Comparison of ENCODE assay signal across 8 mouse cellular contexts in the genomic region with DNA sequence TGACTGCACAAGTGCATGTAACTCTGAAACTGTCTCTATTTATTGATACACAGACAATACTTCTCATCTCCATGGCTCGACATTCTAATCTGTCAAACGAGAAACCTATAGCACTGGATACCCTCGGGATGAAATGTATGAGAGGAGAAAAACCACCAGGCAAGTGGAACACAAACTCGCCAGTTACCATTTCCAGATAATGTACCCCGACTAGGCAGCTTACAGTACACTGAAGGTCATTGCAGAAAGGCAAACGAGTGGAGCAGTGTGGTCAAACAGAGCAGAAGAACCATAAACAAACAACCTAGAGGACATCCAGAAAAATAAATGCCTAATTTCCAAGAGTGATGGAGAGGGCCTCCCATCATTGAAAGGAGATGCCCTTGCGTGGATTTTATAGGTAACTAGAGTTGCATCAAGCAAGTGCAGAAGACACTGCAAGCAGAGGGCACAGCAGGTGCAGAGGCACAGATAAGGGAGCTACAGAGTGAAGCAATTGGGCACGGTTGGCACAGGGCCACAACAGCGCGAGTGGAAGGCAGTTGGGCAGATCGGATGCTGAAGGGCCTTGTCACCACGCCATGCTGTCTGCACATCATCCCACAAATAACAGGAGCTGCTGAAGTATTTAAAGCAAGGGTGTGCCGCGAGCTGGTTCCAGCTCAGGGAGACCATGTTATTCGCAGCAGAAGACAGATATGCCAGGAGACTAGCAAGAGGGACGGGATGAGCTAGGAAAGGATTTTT.
DNase-seq lines count a peak whose midpoint lies in the region; ATAC-seq and TF ChIP-seq lines count a peak whose summit lies in the region.

No protein-coding gene starts in this region.

- peak; percentile 87 to 89 for TF ChIP-seq EP300 in MEL (IDR thresholded peaks at IDR 0.05; ENCODE audit: low read depth in 1 of 2, low read length in 2 of 2)

- H3K27ac ChIP-seq in embryonic facial prominence, embryonic 14.5 days (replicated peaks; ENCODE audit: low read depth, low read length): no peak overlapping the region
- no peak overlapping the region for H3K27ac ChIP-seq in embryonic facial prominence, embryonic 10.5 days (replicated peaks)
- H3K27ac ChIP-seq in MEL (ENCODE audit: control insufficient read depth, low read depth, low read length): no peak overlapping the region
- H3K27ac ChIP-seq in heart, embryonic 13.5 days (replicated peaks): peak overlapping the region; percentile 57
- no peak overlapping the region for H3K27ac ChIP-seq in neural tube, embryonic 15.5 days (replicated peaks)

- H3K9me3 ChIP-seq in embryonic facial prominence, embryonic 14.5 days (ENCODE audit: control insufficient read depth, low read length): no peaks in the 10 kb centered on the region
- H3K9me3 ChIP-seq in embryonic facial prominence, embryonic 10.5 days: no peaks in the 10 kb centered on the region
- H3K9me3 ChIP-seq in MEL (replicated peaks; ENCODE audit: insufficient read depth, low read length): no peaks in the 10 kb centered on the region
- no peaks in the 10 kb centered on the region for H3K9me3 ChIP-seq in heart, embryonic 13.5 days
- H3K9me3 ChIP-seq in neural tube, embryonic 15.5 days (replicated peaks): no peaks in the 10 kb centered on the region

- no peaks in the 10 kb centered on the region for H3K79me2 ChIP-seq in MEL (ENCODE audit: control insufficient read depth, insufficient read depth, low read length, poor library complexity)

- intact Hi-C loops in left cerebral cortex, postnatal 36 days (cut with DNase I): no loop called here

- TF ChIP-seq POLR2A in MEL (IDR thresholded peaks at IDR 0.05; ENCODE audit: control insufficient read depth in 1 of 2, insufficient read depth in 1 of 2, low read depth in 1 of 2, low read length in 2 of 2, poor library complexity in 1 of 2): no peak

- no peak overlapping the region for H3K9ac ChIP-seq in embryonic facial prominence, embryonic 14.5 days (ENCODE audit: low read depth, low read length)
- H3K9ac ChIP-seq in MEL (ENCODE audit: control insufficient read depth, low read depth, low read length, poor library complexity, severe bottlenecking): no peak overlapping the region
- no peak overlapping the region for H3K9ac ChIP-seq in heart, embryonic 13.5 days
- H3K9ac ChIP-seq in neural tube, embryonic 15.5 days (replicated peaks): no peak overlapping the region

- no peak overlapping the region for H3K4me2 ChIP-seq in embryonic facial prominence, embryonic 14.5 days (ENCODE audit: low read depth, low read length)
- peak overlapping the region; percentile 24 for H3K4me2 ChIP-seq in heart, embryonic 13.5 days
- H3K4me2 ChIP-seq in neural tube, embryonic 15.5 days: no peak overlapping the region

- TF ChIP-seq RAD21 in MEL (IDR thresholded peaks at IDR 0.05; ENCODE audit: low read depth, low read length): no peak

- TF ChIP-seq CTCF in MEL (IDR thresholded peaks at IDR 0.05 in 2 of 3, conservative IDR thresholded peaks at IDR 0.05 in 1 of 3; ENCODE audit: control insufficient read depth in 1 of 3, insufficient read depth in 1 of 3, low read depth in 2 of 3, low read length in 3 of 3, poor library complexity in 1 of 3, severe bottlenecking in 1 of 3): no peak

- peak; percentile 39 for DNase-seq in embryonic facial prominence, embryonic 14.5 days (ENCODE audit: low spot score)
- DNase-seq in embryonic facial prominence, embryonic 10.5 days (ENCODE audit: low spot score): no peak
- peak; percentile 78 for DNase-seq in MEL (ENCODE audit: low read depth, low spot score)
- peak; percentile 61 to 76 for DNase-seq in cerebellum, postnatal 25 days
- peak; percentile 61 to 77 for DNase-seq in left cerebral cortex, postnatal 36 days (ENCODE audit: low spot score in 2 of 2)
- DNase-seq in splenic B cell, adult 2 months (ENCODE audit: low read depth, low spot score): peak; percentile 16

- peaks cover 21% of the 10 kb centered on the region for H3K4me1 ChIP-seq in embryonic facial prominence, embryonic 14.5 days (ENCODE audit: control insufficient read depth, insufficient read depth, low read length)
- peaks cover 12% of the 10 kb centered on the region; the same call in 1 of the 2 replicates for H3K4me1 ChIP-seq in embryonic facial prominence, embryonic 10.5 days
- peaks cover 4 to 16% of the 10 kb centered on the region in 2 experiments for H3K4me1 ChIP-seq in MEL (ENCODE audit: control insufficient read depth in 1 of 2, insufficient read depth in 2 of 2, low read length in 2 of 2)
- H3K4me1 ChIP-seq in heart, embryonic 13.5 days: peaks cover 46% of the 10 kb centered on the region
- peaks cover 10% of the 10 kb centered on the region; the same call in 1 of the 2 replicates for H3K4me1 ChIP-seq in neural tube, embryonic 15.5 days

- no peaks in the 10 kb centered on the region for H3K36me3 ChIP-seq in embryonic facial prominence, embryonic 14.5 days (ENCODE audit: control insufficient read depth, insufficient read depth, low read length)
- no peaks in the 10 kb centered on the region for H3K36me3 ChIP-seq in embryonic facial prominence, embryonic 10.5 days (replicated peaks)
- H3K36me3 ChIP-seq in MEL (ENCODE audit: control insufficient read depth in 1 of 2, insufficient read depth in 2 of 2, low read length in 2 of 2): peaks cover 0 to 3% of the 10 kb centered on the region in 2 experiments; a peak in 2 of 4 replicates
- no peaks in the 10 kb centered on the region for H3K36me3 ChIP-seq in heart, embryonic 13.5 days
- no peaks in the 10 kb centered on the region for H3K36me3 ChIP-seq in splenic B cell, adult 2 months (ENCODE audit: control insufficient read depth, insufficient read depth, low read length, poor library complexity, severe bottlenecking)
- H3K36me3 ChIP-seq in neural tube, embryonic 15.5 days: no peaks in the 10 kb centered on the region

- ATAC-seq in embryonic facial prominence, embryonic 14.5 days (ENCODE audit: low read depth): no peak
- ATAC-seq in heart, embryonic 13.5 days (ENCODE audit: extremely low read depth, insufficient number of reproducible peaks, low FRiP score, low TSS enrichment): no peak; the same call in 1 of the 2 replicates
- ATAC-seq in neural tube, embryonic 15.5 days (ENCODE audit: low FRiP score): no peak

- no peak overlapping the region for H3K4me3 ChIP-seq in embryonic facial prominence, embryonic 14.5 days (ENCODE audit: low read depth, low read length)
- H3K4me3 ChIP-seq in embryonic facial prominence, embryonic 10.5 days: no peak overlapping the region
- H3K4me3 ChIP-seq in MEL (ENCODE audit: control insufficient read depth in 1 of 2, insufficient read depth in 1 of 2, low read depth in 2 of 2, low read length in 2 of 2): peak overlapping the region; percentile 18 to 34; a peak in 2 of 4 replicates
- H3K4me3 ChIP-seq in heart, embryonic 13.5 days: no peak overlapping the region
- no peak overlapping the region for H3K4me3 ChIP-seq in neural tube, embryonic 15.5 days (replicated peaks)

- H3K27me3 ChIP-seq in embryonic facial prominence, embryonic 14.5 days (replicated peaks; ENCODE audit: control insufficient read depth, insufficient read depth, low read length): no peaks in the 10 kb centered on the region
- no peaks in the 10 kb centered on the region for H3K27me3 ChIP-seq in embryonic facial prominence, embryonic 10.5 days (replicated peaks; ENCODE audit: low read depth, poor library complexity, severe bottlenecking)
- H3K27me3 ChIP-seq in MEL (ENCODE audit: control insufficient read depth in 1 of 2, insufficient read depth in 2 of 2, low read length in 2 of 2): no peaks in the 10 kb centered on the region
- H3K27me3 ChIP-seq in heart, embryonic 13.5 days (replicated peaks): peaks cover 15% of the 10 kb centered on the region; the same call in 1 of the 2 replicates
- H3K27me3 ChIP-seq in splenic B cell, adult 2 months (ENCODE audit: control insufficient read depth, insufficient read depth, low read length, poor library complexity, severe bottlenecking): no peaks in the 10 kb centered on the region
- H3K27me3 ChIP-seq in neural tube, embryonic 15.5 days (replicated peaks): no peaks in the 10 kb centered on the region

- WGBS in embryonic facial prominence, embryonic 14.5 days: 73% methylated on average over 16 of the region's 16 CpGs
- 92% methylated on average over 16 of the region's 16 CpGs for WGBS in embryonic facial prominence, embryonic 10.5 days
- 40% methylated on average over 16 of the region's 16 CpGs for WGBS in heart, embryonic 13.5 days
- whole genome bisulfite sequencing in neural tube, embryonic 15.5 days: 67% methylated on average over 16 of the region's 16 CpGs

TF ChIP-seq in MEL, 35 proteins besides CTCF, POLR2A, EP300 and RAD21:
- TF ChIP-seq ZMIZ1 (IDR thresholded peaks at IDR 0.05; ENCODE audit: low read depth, low read length) (no peak), CHD1 (IDR thresholded peaks at IDR 0.05; ENCODE audit: low read depth, low read length) (no peak), TCF12 (IDR thresholded peaks at IDR 0.05; ENCODE audit: low read depth, low read length) (peak; percentile 89), RCOR1 (IDR thresholded peaks at IDR 0.05; ENCODE audit: low read depth, low read length) (peak; percentile 73), GATA1 (IDR thresholded peaks at IDR 0.05; ENCODE audit: low read depth, low read length) (peak; percentile 88), SIN3A (IDR thresholded peaks at IDR 0.05; ENCODE audit: low read length) (0 out of 2 replicates have a peak, but pooled peaks have one; percentile 25), ETS1 (IDR thresholded peaks at IDR 0.05; ENCODE audit: low read depth, low read length) (peak; percentile 68), TAL1 (IDR thresholded peaks at IDR 0.05; ENCODE audit: low read length) (peak; percentile 85), MYB (IDR thresholded peaks at IDR 0.05; ENCODE audit: low read depth, low read length) (peak; percentile 47)

Comparison
In these comparisons a context has a peak if more than half of its experiments do, and no peak if none do; other contexts are left out.
1. H3K4me3 ChIP-seq: peak in MEL (2 of 2); none in embryonic facial prominence, embryonic 14.5 days (single experiment), embryonic facial prominence, embryonic 10.5 days (single experiment), heart, embryonic 13.5 days (single experiment) and neural tube, embryonic 15.5 days (single experiment).